Mouse (Mus musculus) hindbrain, embryonic 16.5 days (tissue): Measurements from ENCODE around the gene Foxf2. TPM values are rescaled to one million over a fixed set of nuclear protein-coding genes. Genes with fewer than 3 reads are reported as not detected.

Source experiments
- ATAC-seq: fragments of 200-750 bp; cut with Nextera tagmentation; 2 replicates; pipeline ENCODE4 v1.8.0; 2017; ENCODE audit warnings: moderate TSS enrichment, moderate library complexity
- H3K27ac ChIP-seq: fragments of 300-500 bp; sonication (generic); 2 replicates; pipeline ENCODE4 v1.5.1; 2014; ENCODE audit warnings: low read depth, mild to moderate bottlenecking, control low read depth, low read length, moderate library complexity
- H3K27me3 ChIP-seq: fragments of 300-500 bp; sonication (generic); replicated peaks from 2 replicates; pipeline ENCODE4 v1.6.1; 2014; ENCODE audit warnings: low read length; ENCODE audit not compliant: control insufficient read depth, insufficient read depth
- H3K36me3 ChIP-seq: fragments of 300-500 bp; sonication (generic); 2 replicates; pipeline ENCODE4 v1.6.1; 2014; ENCODE audit warnings: mild to moderate bottlenecking, low read length, moderate library complexity, mixed read lengths; ENCODE audit not compliant: control insufficient read depth, insufficient read depth
- H3K4me1 ChIP-seq: fragments of 300-500 bp; sonication (generic); 2 replicates; pipeline ENCODE4 v1.6.1; 2014; ENCODE audit warnings: low read depth, low read length; ENCODE audit not compliant: control insufficient read depth, insufficient read depth
- H3K4me2 ChIP-seq: fragments of 300-500 bp; sonication (generic); 2 replicates; pipeline ENCODE4 v1.6.1; 2014; ENCODE audit warnings: mild to moderate bottlenecking, low read length, control low read depth, moderate library complexity
- H3K4me3 ChIP-seq: fragments of 300-500 bp; sonication (generic); 2 replicates; pipeline ENCODE4 v1.5.1; 2014; ENCODE audit warnings: mild to moderate bottlenecking, low read length, control low read depth, moderate library complexity
- H3K9ac ChIP-seq: fragments of 300-500 bp; sonication (generic); 2 replicates; pipeline ENCODE4 v1.6.1; 2014; ENCODE audit warnings: low read depth, mild to moderate bottlenecking, control low read depth, low read length, moderate library complexity
- H3K9me3 ChIP-seq: fragments of 300-500 bp; sonication (generic); 2 replicates; pipeline ENCODE4 v1.6.1; 2014; ENCODE audit warnings: mild to moderate bottlenecking, low read length, moderate library complexity; ENCODE audit not compliant: control insufficient read depth
- WGBS: fragments of 180-500 bp; shearing (Covaris S2); extraction: QIAGEN DNeasy Blood & Tissue Kit; methylation state at CpG from one replicate; pipeline ENCODE4 v1.1.7; 2014; 5-methylcytosine and 5-hydroxymethylcytosine counted together
- microRNA-seq: library from miRNA; unstranded; fragments of <30 nt; microRNA quantifications from one replicate; pipeline ENCODE4, GENCODE M21; 2017
- polyA plus RNA-seq: library from polyadenylated mRNA; unstranded; fragments of >200 nt; fragmentation: Nextera tagmentation; extraction: Ambion mirVana; gene quantifications from 2 replicates; pipeline ENCODE4 v1.2.1, GENCODE M21; 2015

Gene Foxf2
- polyA plus RNA-seq, 1 experiment from 2014 or later = 4.2 TPM

DNA sequence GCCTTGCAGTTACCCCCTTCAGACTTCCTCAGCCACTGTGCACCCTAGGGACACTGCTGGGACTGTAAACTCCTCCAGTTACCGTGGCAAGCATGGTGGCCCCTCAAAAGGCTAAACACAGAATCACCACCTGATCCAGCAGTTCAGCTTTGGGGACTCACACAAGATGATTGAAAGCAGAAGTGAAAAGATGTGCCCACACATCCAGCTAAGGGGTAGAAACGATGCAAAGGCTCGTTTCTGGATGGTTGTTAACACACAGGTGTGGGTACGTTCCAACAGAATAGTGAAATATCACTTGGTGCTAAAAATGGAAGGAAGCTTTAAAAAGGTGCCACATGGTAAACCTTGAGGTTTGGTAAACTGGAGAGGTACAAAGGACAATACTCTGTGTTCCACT, 32.6 kb downstream of the Foxf2 start:
- H3K27me3 ChIP-seq = no peaks in the 10 kb centered on the region
- no peak overlapping the region for H3K27ac ChIP-seq
- H3K4me1 ChIP-seq = no peaks in the 10 kb centered on the region
- ATAC-seq = no peak
- no peak overlapping the region for H3K4me3 ChIP-seq
- H3K9me3 ChIP-seq = no peaks in the 10 kb centered on the region
- no peak overlapping the region for H3K9ac ChIP-seq
- WGBS = 91% methylated on average over 4 of the region's 4 CpGs
- no peak overlapping the region for H3K4me2 ChIP-seq
- no peaks in the 10 kb centered on the region for H3K36me3 ChIP-seq

- H3K9me3 ChIP-seq = no peaks in the 10 kb centered on the region
- no peaks in the 10 kb centered on the region for H3K27me3 ChIP-seq
- no peak overlapping the region for H3K4me2 ChIP-seq
- H3K27ac ChIP-seq = no peak overlapping the region
- H3K36me3 ChIP-seq = no peaks in the 10 kb centered on the region
- no peak overlapping the region for H3K4me3 ChIP-seq
- ATAC-seq = 0 out of 2 replicates have a peak, but pooled peaks have one; percentile 45
- no peak overlapping the region for H3K9ac ChIP-seq
- no peaks in the 10 kb centered on the region for H3K4me1 ChIP-seq
- 6% methylated on average over 3 of the region's 3 CpGs for WGBS
Measured at GRCm38 (mm10) chr13:31658963-31659362, 33.3 kb downstream of the Foxf2 start.

GRCm38 (mm10) chr13:31661211-31661610, 35.6 kb downstream of the Foxf2 start:
- Histone ChIP-seq H3K4me2 (no peak overlapping the region), H3K9ac (no peak overlapping the region), H3K36me3 (no peaks in the 10 kb centered on the region), H3K27ac (no peak overlapping the region), H3K4me1 (no peaks in the 10 kb centered on the region), H3K4me3 (no peak overlapping the region), H3K9me3 (no peaks in the 10 kb centered on the region), H3K27me3 (no peaks in the 10 kb centered on the region)
- ATAC-seq = no peak
- WGBS = 58% methylated on average over 6 of the region's 6 CpGs

- H3K4me2 ChIP-seq = no peak overlapping the region
- H3K36me3 ChIP-seq = no peaks in the 10 kb centered on the region
- no peaks in the 10 kb centered on the region for H3K9me3 ChIP-seq
- no peak overlapping the region for H3K9ac ChIP-seq
- WGBS = 51% methylated on average over 6 of the region's 6 CpGs
- H3K4me1 ChIP-seq = no peaks in the 10 kb centered on the region
- no peak for ATAC-seq
- H3K27ac ChIP-seq = no peak overlapping the region
- H3K4me3 ChIP-seq = no peak overlapping the region
- H3K27me3 ChIP-seq = no peaks in the 10 kb centered on the region
Measured at GRCm38 (mm10) chr13:31665376-31665775, 39.8 kb downstream of the Foxf2 start.

DNA sequence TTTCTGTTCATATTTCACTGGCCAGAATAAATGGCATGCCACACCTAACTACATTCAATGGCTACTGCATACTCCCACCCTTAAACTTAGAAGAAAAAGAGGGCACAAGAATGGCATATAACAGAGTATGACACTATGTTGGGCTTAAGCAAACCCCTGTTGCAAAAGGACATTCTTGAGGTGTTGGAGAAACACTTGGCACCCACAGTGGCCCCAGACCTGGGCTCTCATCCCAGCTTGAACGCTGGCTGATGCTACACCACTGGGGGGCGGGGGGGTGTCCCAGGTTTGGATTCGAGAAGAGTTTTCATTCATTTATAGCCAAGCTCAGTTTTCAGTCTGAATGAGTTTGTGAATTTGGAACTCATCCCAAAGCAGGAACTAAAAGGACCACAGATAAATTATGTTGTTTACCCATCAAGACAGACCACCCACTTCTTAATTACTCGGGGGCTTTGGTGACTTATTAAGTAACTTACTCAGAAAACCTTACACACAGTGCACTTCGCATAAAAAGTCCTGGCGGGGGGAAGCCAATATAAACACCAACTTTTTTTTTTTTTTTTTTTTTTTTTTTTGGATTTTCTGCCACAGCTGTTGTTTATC, 42.4 kb downstream of the Foxf2 start:
- H3K9me3 ChIP-seq = no peaks in the 10 kb centered on the region
- H3K27me3 ChIP-seq = no peaks in the 10 kb centered on the region
- ATAC-seq = 0 out of 2 replicates have a peak, but pooled peaks have one; percentile 42
- no peak overlapping the region for H3K9ac ChIP-seq
- no peak overlapping the region for H3K27ac ChIP-seq
- WGBS = 62% methylated on average over 6 of the region's 6 CpGs
- no peaks in the 10 kb centered on the region for H3K36me3 ChIP-seq
- H3K4me1 ChIP-seq = no peaks in the 10 kb centered on the region
- no peak overlapping the region for H3K4me2 ChIP-seq
- H3K4me3 ChIP-seq = no peak overlapping the region

GRCm38 (mm10) chr13:31672093-31672492, 46.5 kb downstream of the Foxf2 start:
- 70% methylated on average over 3 of the region's 3 CpGs for WGBS
- Histone ChIP-seq H3K27ac (no peak overlapping the region), H3K4me1 (no peaks in the 10 kb centered on the region), H3K27me3 (no peaks in the 10 kb centered on the region), H3K36me3 (no peaks in the 10 kb centered on the region), H3K4me3 (no peak overlapping the region), H3K4me2 (no peak overlapping the region), H3K9me3 (no peaks in the 10 kb centered on the region), H3K9ac (no peak overlapping the region)
- ATAC-seq = peak; percentile 60; the same call in 1 of the 2 replicates

Small RNA genes lying within 50 kb of the gene (microRNA-seq; reads per million reads assigned to microRNA genes)
- gene Gm27516 = not detected

Other genes starting within 250 kb of the Foxf2 start
- 1.2 and 1.4 TPM in 2 replicates for gene Foxq1, start 69.7 kb upstream of the Foxf2 start, polyA plus RNA-seq
- gene A530084C06Rik, start 66.5 kb upstream of the Foxf2 start, polyA plus RNA-seq = not detected in 2 replicates
- gene Foxc1, start 180.8 kb downstream of the Foxf2 start, polyA plus RNA-seq = 0.63 and 0.84 TPM in 2 replicates